Mouse (Mus musculus) midbrain, embryonic 16.5 days (tissue): ENCODE results near the gene Slc6a1. TPM values are rescaled to one million over a fixed set of nuclear protein-coding genes. Genes with fewer than 3 reads are reported as not detected.

Source experiments
- ATAC-seq: fragments of 200-750 bp; cut with Nextera tagmentation; 2 replicates; pipeline ENCODE4 v1.8.0; 2017; ENCODE audit warnings: moderate TSS enrichment
- H3K27ac ChIP-seq: fragments of 300-500 bp; sonication (generic); 2 replicates; pipeline ENCODE4 v1.5.1; 2014; ENCODE audit warnings: mild to moderate bottlenecking, low read length, mixed read lengths
- H3K27me3 ChIP-seq: fragments of 300-500 bp; sonication (generic); 2 replicates; pipeline ENCODE4 v1.6.1; 2014; ENCODE audit warnings: low read depth, low read length, mixed read lengths; ENCODE audit not compliant: control insufficient read depth, insufficient read depth
- H3K36me3 ChIP-seq: fragments of 300-500 bp; sonication (generic); 2 replicates; pipeline ENCODE4 v1.6.1; 2014; ENCODE audit warnings: mild to moderate bottlenecking, low read length, moderate library complexity, mixed read lengths; ENCODE audit not compliant: control insufficient read depth, insufficient read depth
- H3K4me1 ChIP-seq: fragments of 300-500 bp; sonication (generic); 2 replicates; pipeline ENCODE4 v1.6.1; 2014; ENCODE audit warnings: mild to moderate bottlenecking, low read length, mixed read lengths; ENCODE audit not compliant: control insufficient read depth, insufficient read depth
- H3K4me2 ChIP-seq: fragments of 300-500 bp; sonication (generic); 2 replicates; pipeline ENCODE4 v1.6.1; 2014; ENCODE audit warnings: mild to moderate bottlenecking, low read length, mixed read lengths
- H3K4me3 ChIP-seq: fragments of 300-500 bp; sonication (generic); 2 replicates; pipeline ENCODE4 v1.5.1; 2014; ENCODE audit warnings: low read depth, mild to moderate bottlenecking, low read length, moderate library complexity, mixed read lengths
- H3K9ac ChIP-seq: fragments of 300-500 bp; sonication (generic); 2 replicates; pipeline ENCODE4 v1.6.1; 2014; ENCODE audit warnings: low read depth, low read length, mixed read lengths
- H3K9me3 ChIP-seq: fragments of 300-500 bp; sonication (generic); replicated peaks from 2 replicates; pipeline ENCODE4 v1.6.1; 2014; ENCODE audit warnings: mild to moderate bottlenecking, low read length, mixed read lengths; ENCODE audit not compliant: control insufficient read depth, poor library complexity, severe bottlenecking
- WGBS: fragments of 180-500 bp; shearing (Covaris S2); extraction: QIAGEN DNeasy Blood & Tissue Kit; methylation state at CpG from one replicate; pipeline ENCODE4 v1.1.7; 2014; 5-methylcytosine and 5-hydroxymethylcytosine counted together
- polyA plus RNA-seq: library from polyadenylated mRNA; unstranded; fragments of >200 nt; fragmentation: Nextera tagmentation; extraction: Ambion mirVana; gene quantifications from 2 replicates; pipeline ENCODE4 v1.2.1, GENCODE M21; 2015

Slc6a1 gene
- 147 and 182 TPM in 2 replicates for polyA plus RNA-seq

GRCm38 (mm10) chr6:114282469-114283277, at the start of gene Slc6a1:
TSS of gene Slc6a1 (plus strand) at chr6:114282635.
- Histone ChIP-seq H3K36me3 (no peaks in the 10 kb centered on the region), H3K27me3 (no peaks in the 10 kb centered on the region), H3K27ac (peak within 1 kb of the TSS; percentile 87), H3K4me3 (peak within 1 kb of the TSS; percentile 85), H3K9me3 (no peaks in the 10 kb centered on the region), H3K9ac (peak within 1 kb of the TSS; percentile 98), H3K4me1 (peaks cover 39% of the 10 kb centered on the region), H3K4me2 (peak within 1 kb of the TSS; percentile 78)
- WGBS: 2% methylated on average over 39 of the region's 51 CpGs
- ATAC-seq: peak; percentile 92

GRCm38 (mm10) chr6:114238892-114239644, 43.4 kb upstream of the Slc6a1 start:
- H3K4me3 ChIP-seq: no peak overlapping the region
- H3K4me2 ChIP-seq: no peak overlapping the region
- no peaks in the 10 kb centered on the region for H3K36me3 ChIP-seq
- peak; percentile 61 for ATAC-seq
- no peaks in the 10 kb centered on the region for H3K27me3 ChIP-seq
- 19% methylated on average over 6 of the region's 6 CpGs for WGBS
- H3K9me3 ChIP-seq: no peaks in the 10 kb centered on the region
- H3K27ac ChIP-seq: peak overlapping the region; percentile 64
- peaks cover 16% of the 10 kb centered on the region for H3K4me1 ChIP-seq
- H3K9ac ChIP-seq: peak overlapping the region; percentile 7; the same call in 1 of the 2 replicates

- H3K4me3 ChIP-seq: no peak overlapping the region
- H3K9ac ChIP-seq: no peak overlapping the region
- ATAC-seq: no peak
- H3K27me3 ChIP-seq: no peaks in the 10 kb centered on the region; the same call in 1 of the 2 replicates
- WGBS: 72% methylated on average over 11 of the region's 11 CpGs
- H3K27ac ChIP-seq: no peak overlapping the region
- no peaks in the 10 kb centered on the region for H3K36me3 ChIP-seq
- H3K4me2 ChIP-seq: no peak overlapping the region
- peaks cover 5% of the 10 kb centered on the region for H3K4me1 ChIP-seq
- H3K9me3 ChIP-seq: no peaks in the 10 kb centered on the region
Measured at GRCm38 (mm10) chr6:114245665-114246064, 36.8 kb upstream of the Slc6a1 start.

GRCm38 (mm10) chr6:114250311-114250710, 32.1 kb upstream of the Slc6a1 start:
- 7% methylated on average over 5 of the region's 5 CpGs for WGBS
- Histone ChIP-seq H3K4me2 (no peak overlapping the region), H3K4me3 (no peak overlapping the region), H3K9me3 (no peaks in the 10 kb centered on the region), H3K27ac (peak overlapping the region; percentile 69; the same call in 1 of the 2 replicates), H3K36me3 (no peaks in the 10 kb centered on the region), H3K27me3 (peaks cover 6% of the 10 kb centered on the region), H3K9ac (no peak overlapping the region), H3K4me1 (peaks cover 5% of the 10 kb centered on the region)
- ATAC-seq: peak; percentile 69

GRCm38 (mm10) chr6:114254927-114255326, 27.5 kb upstream of the Slc6a1 start:
- 73% methylated on average over 14 of the region's 14 CpGs for WGBS
- no peak for ATAC-seq
- no peaks in the 10 kb centered on the region for H3K36me3 ChIP-seq
- H3K9ac ChIP-seq: no peak overlapping the region
- H3K4me2 ChIP-seq: no peak overlapping the region
- H3K4me3 ChIP-seq: no peak overlapping the region
- H3K27me3 ChIP-seq: peaks cover 6% of the 10 kb centered on the region
- H3K9me3 ChIP-seq: no peaks in the 10 kb centered on the region
- peaks cover 34% of the 10 kb centered on the region for H3K4me1 ChIP-seq
- no peak overlapping the region for H3K27ac ChIP-seq

DNA sequence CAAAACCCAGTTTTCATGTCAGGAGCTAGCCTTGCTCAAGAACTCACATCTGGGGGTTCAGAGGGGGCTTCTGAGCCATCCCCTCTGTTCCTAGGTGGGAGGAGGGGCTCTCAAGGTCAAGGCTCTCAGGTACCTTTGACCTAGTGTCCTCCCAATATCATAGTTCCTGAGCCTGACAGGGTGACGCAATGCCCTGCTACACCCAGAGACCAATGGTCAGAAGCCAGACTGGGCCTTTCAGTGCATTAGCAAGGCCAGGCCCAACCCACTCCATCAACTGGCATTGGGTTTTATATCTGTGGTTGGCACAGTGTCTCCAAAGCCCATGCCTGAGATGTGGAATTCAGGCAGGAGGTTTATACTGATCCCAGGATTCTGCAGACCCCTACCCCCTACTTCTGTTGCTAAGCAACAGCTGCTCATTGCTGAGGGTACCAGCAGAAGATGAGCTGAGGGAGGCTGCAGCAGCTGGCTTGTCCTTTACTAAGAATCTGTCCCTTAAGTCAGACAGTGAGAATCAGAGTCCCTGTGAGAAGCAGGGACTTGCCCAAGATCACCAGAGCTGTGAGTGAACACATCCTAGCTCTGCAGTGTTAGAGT, 24.6 kb upstream of the Slc6a1 start:
- H3K4me1 ChIP-seq: peaks cover 35% of the 10 kb centered on the region
- 75% methylated on average over 1 of the region's 1 CpGs for WGBS
- H3K27me3 ChIP-seq: no peaks in the 10 kb centered on the region
- no peak overlapping the region for H3K4me3 ChIP-seq
- H3K27ac ChIP-seq: peak overlapping the region; percentile 87
- 0 out of 2 replicates have a peak overlapping the region, but pooled peaks have one; percentile 13 for H3K4me2 ChIP-seq
- H3K9me3 ChIP-seq: no peaks in the 10 kb centered on the region
- peak overlapping the region; percentile 37; the same call in 1 of the 2 replicates for H3K9ac ChIP-seq
- ATAC-seq: peak; percentile 80
- no peaks in the 10 kb centered on the region for H3K36me3 ChIP-seq

DNA sequence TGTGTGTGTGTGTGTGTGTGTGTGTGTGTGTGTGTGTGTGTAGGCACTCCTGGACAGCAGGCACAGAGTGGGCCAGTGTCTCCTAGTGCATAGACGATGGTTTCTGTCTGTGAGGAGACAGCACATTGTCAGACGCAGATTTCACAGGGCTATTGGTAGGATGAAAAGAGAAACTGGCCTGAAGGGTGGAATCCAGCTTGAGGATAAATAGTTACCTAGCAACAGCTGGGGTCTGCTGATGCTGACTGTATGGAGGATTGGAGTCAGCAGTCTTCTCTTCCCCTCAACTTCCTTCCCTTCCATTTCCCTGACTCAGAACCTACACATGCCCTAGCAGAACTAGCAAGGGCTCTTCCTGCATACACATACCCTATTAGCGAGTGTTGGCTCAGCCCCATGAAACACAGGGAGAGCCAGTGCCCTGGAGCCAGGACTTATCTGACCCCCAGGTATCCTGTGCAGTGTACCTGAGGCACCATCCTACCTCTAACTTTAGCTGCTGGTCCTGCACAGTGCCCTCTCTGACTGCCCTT, 23.7 kb upstream of the Slc6a1 start:
- ATAC-seq: peak; percentile 37
- Histone ChIP-seq H3K4me2 (no peak overlapping the region), H3K9ac (no peak overlapping the region), H3K9me3 (no peaks in the 10 kb centered on the region), H3K36me3 (no peaks in the 10 kb centered on the region), H3K4me3 (no peak overlapping the region), H3K27ac (peak overlapping the region; percentile 87), H3K27me3 (no peaks in the 10 kb centered on the region), H3K4me1 (peaks cover 35% of the 10 kb centered on the region)
- WGBS: 19% methylated on average over 3 of the region's 3 CpGs

DNA sequence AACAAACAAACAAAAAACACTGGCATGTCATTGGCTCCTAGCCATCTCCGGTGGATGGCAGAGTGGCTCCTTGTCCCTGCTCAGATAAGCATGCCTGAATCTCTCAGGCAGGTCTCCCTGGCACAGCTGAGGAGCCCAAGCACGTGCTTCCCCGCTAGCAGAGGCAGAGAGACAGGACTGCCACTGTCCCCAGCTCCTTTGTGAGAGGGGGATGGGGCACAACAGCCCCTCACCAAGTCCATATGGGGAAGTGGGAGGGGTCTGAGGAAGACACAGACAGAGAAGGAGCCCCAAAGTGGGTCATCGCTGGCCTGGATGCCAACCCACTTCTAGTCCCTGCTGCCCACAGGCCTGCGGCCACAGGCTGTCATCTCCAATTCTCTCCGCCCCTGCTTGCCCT, 20.8 kb upstream of the Slc6a1 start:
- H3K9me3 ChIP-seq: no peaks in the 10 kb centered on the region
- no peak overlapping the region for H3K4me2 ChIP-seq
- no peaks in the 10 kb centered on the region for H3K36me3 ChIP-seq
- no peak overlapping the region for H3K4me3 ChIP-seq
- peaks cover 43% of the 10 kb centered on the region for H3K4me1 ChIP-seq
- H3K27me3 ChIP-seq: no peaks in the 10 kb centered on the region
- no peak overlapping the region; the same call in 1 of the 2 replicates for H3K27ac ChIP-seq
- ATAC-seq: peak; percentile 18; the same call in 1 of the 2 replicates
- H3K9ac ChIP-seq: no peak overlapping the region; the same call in 1 of the 2 replicates
- WGBS: 51% methylated on average over 6 of the region's 6 CpGs
